ENCODE assay signal across 26 mouse cellular contexts in genomic region chr6:125727484-125727911, GRCm38 (mm10). TPM values are rescaled to one million over a fixed set of nuclear protein-coding genes. Genes with fewer than 3 reads are reported as not detected.
DNase-seq lines count a peak whose midpoint lies in the region; ATAC-seq lines count a peak whose summit lies in the region.
"Had no signal": no experiment of that assay in that cellular context is flagged by ENCODE, and none has a peak within 500 bp of the region (broad histone marks: within the 10 kb centered on the region; RNA-seq: fewer than 3 reads in every experiment).

No protein-coding gene starts in this region.

- H3K27ac ChIP-seq in midbrain, embryonic 13.5 days = no peak overlapping the region
- no peak overlapping the region for H3K27ac ChIP-seq in midbrain, embryonic 10.5 days (replicated peaks)
- no peak overlapping the region for H3K27ac ChIP-seq in midbrain, embryonic 14.5 days (replicated peaks; ENCODE audit: low read depth, low read length)
- H3K27ac ChIP-seq: embryonic facial prominence, embryonic 13.5 days; heart, adult 2 months; heart, embryonic 15.5 days; kidney, embryonic 15.5 days; limb, embryonic 12.5 days; liver, embryonic 13.5 days; macrophage; midbrain, embryonic 12.5 days had no signal

- DNase-seq in heart, adult 11 months = peak; percentile 73
- DNase-seq in heart, adult 8-10 months (ENCODE audit: low spot score) = no peak
- DNase-seq in midbrain, embryonic 10.5 days (ENCODE audit: low spot score) = no peak
- peak; percentile 27 for DNase-seq in midbrain, embryonic 14.5 days
- DNase-seq in retina, postnatal 1 day = peak; percentile 91
- DNase-seq in adrenal gland, adult 8-10 months = no peak
- no peak for DNase-seq in lung, postnatal 10 days
- DNase-seq: adrenal gland, postnatal 10 days; cerebellum, adult 11 months; gastrocnemius, postnatal 10 days; heart, adult 2 months; heart, postnatal 4 days; liver, embryonic 13.5 days; lung, embryonic 14.5 days; right cerebral cortex, postnatal 25 days had no signal

- H3K36me3 ChIP-seq in midbrain, embryonic 13.5 days = no peaks in the 10 kb centered on the region
- no peaks in the 10 kb centered on the region for H3K36me3 ChIP-seq in midbrain, embryonic 10.5 days
- H3K36me3 ChIP-seq in midbrain, embryonic 14.5 days (ENCODE audit: control insufficient read depth, insufficient read depth, low read length) = no peaks in the 10 kb centered on the region
- H3K36me3 ChIP-seq: embryonic facial prominence, embryonic 13.5 days; heart, embryonic 15.5 days; kidney, embryonic 15.5 days; limb, embryonic 12.5 days; liver, embryonic 13.5 days; midbrain, embryonic 12.5 days had no signal

- no peak overlapping the region for H3K4me2 ChIP-seq in midbrain, embryonic 13.5 days (replicated peaks)
- H3K4me2 ChIP-seq in midbrain, embryonic 14.5 days (ENCODE audit: low read length) = no peak overlapping the region
- H3K4me2 ChIP-seq: embryonic facial prominence, embryonic 13.5 days; heart, embryonic 15.5 days; kidney, embryonic 15.5 days; limb, embryonic 12.5 days; liver, embryonic 13.5 days; lung, embryonic 14.5 days; midbrain, embryonic 12.5 days had no signal

- no peaks in the 10 kb centered on the region for H3K27me3 ChIP-seq in midbrain, embryonic 13.5 days
- no peaks in the 10 kb centered on the region for H3K27me3 ChIP-seq in midbrain, embryonic 10.5 days (ENCODE audit: low read depth, poor library complexity, severe bottlenecking)
- H3K27me3 ChIP-seq in midbrain, embryonic 14.5 days (ENCODE audit: control insufficient read depth, insufficient read depth, low read length) = no peaks in the 10 kb centered on the region
- H3K27me3 ChIP-seq: embryonic facial prominence, embryonic 13.5 days; heart, embryonic 15.5 days; kidney, embryonic 15.5 days; liver, embryonic 13.5 days; midbrain, embryonic 12.5 days had no signal

- 48% methylated on average over 5 of the region's 5 CpGs for WGBS in midbrain, embryonic 13.5 days
- 53% methylated on average over 5 of the region's 5 CpGs for WGBS in midbrain, embryonic 10.5 days
- 57% methylated on average over 5 of the region's 5 CpGs for WGBS in midbrain, embryonic 14.5 days

- H3K4me1 ChIP-seq in midbrain, embryonic 13.5 days (replicated peaks) = no peaks in the 10 kb centered on the region
- H3K4me1 ChIP-seq in midbrain, embryonic 10.5 days = 0 out of 2 replicates have a peak, but pooled peaks cover 4% of the 10 kb centered on the region
- no peaks in the 10 kb centered on the region for H3K4me1 ChIP-seq in midbrain, embryonic 14.5 days (ENCODE audit: control insufficient read depth, insufficient read depth, low read length)
- H3K4me1 ChIP-seq: heart, embryonic 15.5 days; kidney, embryonic 15.5 days; liver, embryonic 13.5 days; midbrain, embryonic 12.5 days had no signal

- H3K4me3 ChIP-seq in midbrain, embryonic 13.5 days (replicated peaks) = no peak overlapping the region
- H3K4me3 ChIP-seq in midbrain, embryonic 10.5 days = no peak overlapping the region
- H3K4me3 ChIP-seq in midbrain, embryonic 14.5 days (replicated peaks; ENCODE audit: low read depth, low read length) = no peak overlapping the region
- H3K4me3 ChIP-seq: embryonic facial prominence, embryonic 13.5 days; heart, adult 2 months; heart, embryonic 15.5 days; kidney, embryonic 15.5 days; limb, embryonic 12.5 days; liver, embryonic 13.5 days; midbrain, embryonic 12.5 days had no signal

- peak; percentile 67; the same call in 1 of the 2 replicates for ATAC-seq in midbrain, embryonic 13.5 days
- ATAC-seq in midbrain, embryonic 14.5 days (ENCODE audit: low FRiP score, low TSS enrichment) = 0 out of 2 replicates have a peak, but pooled peaks have one; percentile 31
- ATAC-seq: intestine, embryonic 16.5 days; Patski had no signal

- H3K9me3 ChIP-seq in midbrain, embryonic 13.5 days = no peaks in the 10 kb centered on the region
- H3K9me3 ChIP-seq in midbrain, embryonic 10.5 days (replicated peaks) = 0 out of 2 replicates have a peak, but pooled peaks cover 4% of the 10 kb centered on the region
- no peaks in the 10 kb centered on the region for H3K9me3 ChIP-seq in midbrain, embryonic 14.5 days (ENCODE audit: control insufficient read depth, low read length)
- H3K9me3 ChIP-seq: embryonic facial prominence, embryonic 13.5 days; heart, embryonic 15.5 days; liver, embryonic 13.5 days; midbrain, embryonic 12.5 days had no signal

- H3K9ac ChIP-seq in midbrain, embryonic 13.5 days (replicated peaks) = no peak overlapping the region
- H3K9ac ChIP-seq in midbrain, embryonic 14.5 days (replicated peaks; ENCODE audit: low read length) = no peak overlapping the region
- H3K9ac ChIP-seq: embryonic facial prominence, embryonic 13.5 days; heart, embryonic 15.5 days; kidney, embryonic 15.5 days; limb, embryonic 12.5 days; liver, embryonic 13.5 days; lung, embryonic 14.5 days; midbrain, embryonic 12.5 days had no signal

RNA-seq across cellular contexts. Expression of gene Ano2, which starts 37.3 kb away (rescaled TPM):
- not detected for total RNA-seq in heart, adult 8-10 months (2022)
- 0.23 and 0.24 TPM in 2 replicates for polyA plus RNA-seq in midbrain, embryonic 13.5 days (2015; fragmentation: Nextera tagmentation; extraction: Ambion mirVana)
- polyA plus RNA-seq in midbrain, embryonic 10.5 days (2016; fragmentation: Nextera tagmentation; extraction: Ambion mirVana) = 0.10 and 0.32 TPM in 2 replicates
- 0.09 and 0.13 TPM in 2 replicates for polyA plus RNA-seq in midbrain, embryonic 14.5 days (2014; fragmentation: Nextera tagmentation; extraction: Ambion mirVana)
- under 1 TPM in 2 of 4 experiments, not detected in 2; 0.20 to 0.56 TPM for total RNA-seq in adrenal gland, adult 8-10 months (2022)
- total RNA-seq: common myeloid progenitor, adult 5-6 weeks had no signal
- polyA plus RNA-seq: limb, embryonic 12.5 days; macrophage; spleen, adult 2 months had no signal

Comparison
In these comparisons a context has a peak if more than half of its experiments do, and no peak if none do; other contexts are left out.
1. DNase-seq: peak in heart, adult 11 months (single experiment), midbrain, embryonic 14.5 days (single experiment) and retina, postnatal 1 day (single experiment); none in heart, adult 8-10 months (single experiment), midbrain, embryonic 10.5 days (single experiment), adrenal gland, adult 8-10 months (single experiment) and lung, postnatal 10 days (single experiment).